Mouse (Mus musculus) megakaryocyte, embryonic 14.5 days (primary cell): ENCODE data around the gene Faap100. TPM values are rescaled to one million over a fixed set of nuclear protein-coding genes. Genes with fewer than 3 reads are reported as not detected.

Experiments
- H3K27me3 ChIP-seq: replicated peaks from 2 replicates; pipeline ENCODE3; 2012; ENCODE audit warnings: inconsistent platforms
- H3K36me3 ChIP-seq: replicated peaks from 2 replicates; pipeline ENCODE3; 2012; ENCODE audit warnings: low read length, inconsistent platforms, mixed read lengths
- H3K4me1 ChIP-seq: 2 replicates; pipeline ENCODE4 v1.6.1; 2012; ENCODE audit warnings: inconsistent platforms
- H3K4me3 ChIP-seq: replicated peaks from 2 replicates; pipeline ENCODE3; 2012; ENCODE audit warnings: moderate library complexity, mild to moderate bottlenecking, inconsistent platforms
- H3K9me3 ChIP-seq: 2 replicates; pipeline ENCODE4 v1.6.1; 2012; ENCODE audit warnings: inconsistent platforms
- FLI1 ChIP-seq: IDR thresholded peaks from 2 replicates; pipeline ENCODE4 v1.6.1; 2012; ENCODE audit warnings: low read length, inconsistent platforms, mixed read lengths
- GATA1 ChIP-seq: IDR thresholded peaks from 3 replicates; pipeline ENCODE4 v1.6.1; 2012; ENCODE audit warnings: mixed read lengths, low read length, inconsistent platforms, borderline replicate concordance
- polyA plus RNA-seq: library from polyadenylated mRNA; stranded (reverse); fragments of >175 nt; gene quantifications from 2 replicates; pipeline ENCODE4 v1.2.3, GENCODE M21; 2012; ENCODE audit warnings: low replicate concordance; ENCODE audit not compliant: insufficient read depth

Gene Faap100
- polyA plus RNA-seq, 1 experiment: 19.3 TPM

DNA sequence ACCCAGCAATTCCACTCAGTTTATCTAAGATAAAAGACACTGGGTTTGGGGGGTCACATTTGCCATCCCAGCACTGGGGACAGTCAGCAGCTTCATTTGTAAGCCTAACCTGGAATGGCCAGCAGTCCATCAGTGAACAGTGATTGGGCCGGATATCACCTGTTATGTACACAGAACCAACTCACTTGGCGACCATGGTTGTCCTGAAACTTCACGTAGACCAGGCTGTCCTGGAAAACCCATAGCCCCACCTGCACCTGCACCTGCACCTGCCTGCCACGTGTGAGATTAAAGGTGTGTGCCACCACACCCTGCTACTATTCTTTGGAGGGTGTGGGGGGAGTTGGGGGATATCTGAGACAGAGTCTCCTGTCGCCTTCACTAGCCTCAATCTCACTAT lies 59.3 kb downstream of the Faap100 start:
- Histone ChIP-seq H3K36me3 (no peaks in the 10 kb centered on the region), H3K27me3 (no peaks in the 10 kb centered on the region), H3K4me3 (no peak overlapping the region), H3K4me1 (peaks cover 30% of the 10 kb centered on the region), H3K9me3 (0 out of 2 replicates have a peak, but pooled peaks cover 4% of the 10 kb centered on the region)
- TF ChIP-seq GATA1 (no peak), FLI1 (no peak)

Other genes starting within 250 kb of the Faap100 start
- gene Slc38a10, start 227.4 kb downstream of the Faap100 start, polyA plus RNA-seq: 80.2 and 247 TPM in 2 replicates
- 10.2 and 26.1 TPM in 2 replicates for gene Bahcc1, start 145.8 kb downstream of the Faap100 start, polyA plus RNA-seq
- gene Actg1, start 30.2 kb downstream of the Faap100 start, polyA plus RNA-seq: 2,399 and 2,630 TPM in 2 replicates
- gene Fscn2, start 17.2 kb downstream of the Faap100 start, polyA plus RNA-seq: 1.7 and 3.0 TPM in 2 replicates
- 56.7 and 150 TPM in 2 replicates for gene Nploc4, start 58.9 kb upstream of the Faap100 start, polyA plus RNA-seq
- gene Tspan10, start 63.9 kb upstream of the Faap100 start, polyA plus RNA-seq: not detected in 2 replicates
- not detected in 2 replicates for gene Pde6g, start 74.7 kb upstream of the Faap100 start, polyA plus RNA-seq
- 7.9 and 17.7 TPM in 2 replicates for gene Oxld1, start 79.3 kb upstream of the Faap100 start, polyA plus RNA-seq
- gene Ccdc137, start 79.4 kb upstream of the Faap100 start, polyA plus RNA-seq: 11.0 TPM in 1 of 2 replicates, not detected in the other
- gene Arl16, start 88.8 kb upstream of the Faap100 start, polyA plus RNA-seq: 12.1 and 61.1 TPM in 2 replicates
- 217 and 285 TPM in 2 replicates for gene Mrpl12, start 105.8 kb upstream of the Faap100 start, polyA plus RNA-seq
- gene Slc25a10, start 113.1 kb upstream of the Faap100 start, polyA plus RNA-seq: 47.3 and 132 TPM in 2 replicates
- gene Gcgr, start 151.9 kb upstream of the Faap100 start, polyA plus RNA-seq: not detected in 2 replicates
- 227 and 338 TPM in 2 replicates for gene Mcrip1, start 171.0 kb upstream of the Faap100 start, polyA plus RNA-seq
- 0.25 TPM in 1 of 2 replicates, not detected in the other for gene Ppp1r27, start 172.4 kb upstream of the Faap100 start, polyA plus RNA-seq
- 1,223 and 1,872 TPM in 2 replicates for gene P4hb, start 194.5 kb upstream of the Faap100 start, polyA plus RNA-seq
- gene Arhgdia, start 202.9 kb upstream of the Faap100 start, polyA plus RNA-seq: 1,582 and 1,923 TPM in 2 replicates
- gene Alyref, start 219.6 kb upstream of the Faap100 start, polyA plus RNA-seq: 25.9 and 253 TPM in 2 replicates
- 247 and 315 TPM in 2 replicates for gene Anapc11, start 219.7 kb upstream of the Faap100 start, polyA plus RNA-seq
- 2.7 and 7.7 TPM in 2 replicates for gene Npb, start 229.7 kb upstream of the Faap100 start, polyA plus RNA-seq
- gene Pcyt2, start 239.2 kb upstream of the Faap100 start, polyA plus RNA-seq: 143 and 168 TPM in 2 replicates
- gene Sirt7, start 246.5 kb upstream of the Faap100 start, polyA plus RNA-seq: 275 and 278 TPM in 2 replicates